Mouse (Mus musculus): ENCODE measurements around the gene Lysmd4. TPM values are rescaled to one million over a fixed set of nuclear protein-coding genes. Genes with fewer than 3 reads are reported as not detected.
"Not testable (repeated sequence)": the region's sequence is repeated elsewhere in the genome, so short reads cannot be mapped to it uniquely, and the experiment has no call there.

The Lysmd4 gene
- total RNA-seq, 2 experiments from 2014 or later: 9.9 to 12.7 TPM

GRCm38 (mm10) chr7:67230221-67230620 lies 7.9 kb downstream of the Lysmd4 start:
- no peak for DNase-seq

DNA sequence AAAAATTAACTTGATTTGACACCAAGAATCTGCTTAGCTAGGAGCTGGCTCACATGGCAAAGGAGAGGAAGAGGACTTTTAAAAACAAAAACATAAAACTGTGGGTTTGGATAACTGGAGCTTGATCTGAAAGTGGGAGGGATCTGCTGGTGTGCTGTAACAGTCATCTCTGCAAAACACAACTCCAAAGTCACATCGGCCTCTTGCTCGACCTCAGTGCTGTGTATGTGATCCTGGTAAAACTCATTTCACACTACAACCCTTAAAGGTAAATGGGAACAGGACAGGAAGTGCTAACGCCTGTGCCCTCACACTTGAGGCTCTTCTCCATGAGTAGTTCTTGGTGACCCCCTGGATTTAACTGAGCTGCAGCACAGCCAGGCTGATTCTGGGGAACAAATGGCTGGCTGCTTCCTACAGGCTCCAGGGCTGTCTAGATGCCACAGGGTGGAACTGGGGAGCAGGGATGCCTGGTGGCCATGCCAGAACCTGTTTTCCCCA lies 8.3 kb downstream of the Lysmd4 start:
- no peak for DNase-seq

- no peak for DNase-seq
Observed at GRCm38 (mm10) chr7:67232504-67232903, 10.2 kb downstream of the Lysmd4 start.

- peak; percentile 43 for DNase-seq
Observed at GRCm38 (mm10) chr7:67234797-67235196, 12.5 kb downstream of the Lysmd4 start.

DNA sequence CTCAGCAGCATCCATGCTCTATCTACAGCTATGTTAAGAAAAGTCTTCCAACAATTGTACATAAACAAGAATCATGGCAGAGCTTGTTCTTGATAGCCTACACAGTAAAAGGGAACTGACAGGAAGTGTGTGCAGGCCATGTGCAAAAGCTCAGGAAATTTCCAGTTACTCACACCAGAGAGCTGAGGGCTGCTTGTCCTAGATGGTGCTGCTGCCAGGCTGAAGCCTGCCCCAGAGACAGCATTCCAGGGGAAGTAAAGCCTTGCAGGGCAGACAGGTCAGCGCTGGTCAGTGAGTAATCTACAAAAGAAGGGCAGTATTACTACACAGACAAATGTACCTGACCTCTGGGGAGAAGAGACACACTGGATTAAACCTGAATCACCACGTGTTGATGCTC lies 14.0 kb downstream of the Lysmd4 start:
- DNase-seq: no peak

DNA sequence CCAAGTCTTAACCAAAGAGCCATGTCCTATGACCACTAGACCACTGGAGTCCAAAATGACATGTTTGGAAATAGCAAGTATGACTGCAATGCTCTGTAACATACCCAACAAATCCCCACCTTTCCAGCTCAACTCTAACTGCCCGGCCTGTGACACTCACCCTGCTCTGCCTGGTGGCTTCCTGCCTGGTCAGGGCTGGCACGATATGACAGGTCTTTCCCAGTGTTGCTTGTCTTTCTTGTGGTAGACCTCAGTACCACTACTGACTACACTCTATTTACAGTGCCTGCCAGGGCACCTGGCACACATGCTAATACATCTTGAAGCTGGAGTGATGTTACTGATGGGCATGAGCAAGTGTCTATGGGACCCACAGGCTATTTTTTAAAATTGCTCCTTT lies 15.4 kb downstream of the Lysmd4 start:
- DNase-seq: no peak

GRCm38 (mm10) chr7:67241969-67242368 lies 19.6 kb downstream of the Lysmd4 start:
- no peak for DNase-seq

GRCm38 (mm10) chr7:67243121-67243893 lies 21.0 kb downstream of the Lysmd4 start:
- no peak for DNase-seq

DNA sequence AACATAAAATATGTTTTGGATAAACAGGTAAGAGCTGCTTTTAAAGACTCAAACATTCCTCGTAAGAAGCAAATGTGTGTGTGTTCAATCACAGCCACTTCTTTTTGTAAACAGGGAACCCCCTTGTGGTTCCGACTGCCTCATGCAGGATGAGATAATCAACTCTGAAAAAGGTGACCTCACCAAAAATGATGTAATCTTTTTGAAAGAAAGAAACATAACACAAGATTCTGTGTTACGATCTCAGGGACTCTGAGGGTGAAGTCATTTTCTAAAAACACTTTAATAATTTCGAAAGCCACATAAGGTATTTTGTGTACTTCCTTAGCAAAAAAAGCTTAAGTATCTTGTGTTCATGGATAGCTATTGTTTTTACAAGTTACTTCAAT lies 21.5 kb downstream of the Lysmd4 start:
- DNase-seq: no peak

DNA sequence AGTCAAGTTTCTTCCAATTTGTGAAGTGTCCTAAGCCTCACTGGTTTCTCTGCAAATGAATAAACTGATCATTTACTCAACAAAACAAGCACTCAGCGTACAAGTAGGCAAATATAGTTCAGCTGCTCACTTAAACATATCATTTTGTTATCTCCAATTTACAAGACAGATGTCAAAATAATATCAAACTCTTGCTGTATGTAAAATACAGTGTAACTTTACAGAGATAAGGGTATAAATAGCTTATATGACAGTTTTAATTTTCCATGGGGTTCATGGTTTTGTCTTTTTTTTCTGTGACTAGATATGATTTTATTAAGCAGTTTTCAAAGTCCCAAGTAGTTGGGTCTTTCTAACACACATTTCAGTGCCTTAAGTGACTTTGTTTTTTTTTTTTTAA lies 22.9 kb downstream of the Lysmd4 start:
- DNase-seq: no peak

GRCm38 (mm10) chr7:67246067-67246466 lies 23.7 kb downstream of the Lysmd4 start:
- DNase-seq: no peak

- DNase-seq: peak; percentile 86
Observed at GRCm38 (mm10) chr7:67259828-67260563, 37.7 kb downstream of the Lysmd4 start.

DNA sequence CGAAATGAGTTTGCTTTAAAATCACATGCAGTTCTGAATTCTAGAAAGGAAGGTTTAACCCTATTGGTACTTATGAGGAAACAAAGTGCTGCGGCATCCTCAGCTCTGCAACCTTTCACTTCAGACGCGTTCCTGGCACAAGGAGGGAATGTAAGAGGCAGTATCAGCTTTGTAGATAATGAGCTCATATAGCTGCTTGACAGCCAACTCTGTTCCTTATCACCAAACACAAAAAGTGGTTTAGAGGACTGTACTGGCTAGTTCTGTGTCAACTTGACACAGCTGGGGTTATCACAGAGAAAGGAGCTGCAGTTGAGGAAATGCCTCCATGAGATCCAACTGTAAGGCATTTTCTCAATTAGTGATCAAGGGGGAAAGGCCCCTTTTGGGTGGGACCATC lies 48.1 kb downstream of the Lysmd4 start:
- not testable (repeated sequence) for DNase-seq

- DNase-seq: no peak
Observed at GRCm38 (mm10) chr7:67283581-67283980, 61.2 kb downstream of the Lysmd4 start.

DNA sequence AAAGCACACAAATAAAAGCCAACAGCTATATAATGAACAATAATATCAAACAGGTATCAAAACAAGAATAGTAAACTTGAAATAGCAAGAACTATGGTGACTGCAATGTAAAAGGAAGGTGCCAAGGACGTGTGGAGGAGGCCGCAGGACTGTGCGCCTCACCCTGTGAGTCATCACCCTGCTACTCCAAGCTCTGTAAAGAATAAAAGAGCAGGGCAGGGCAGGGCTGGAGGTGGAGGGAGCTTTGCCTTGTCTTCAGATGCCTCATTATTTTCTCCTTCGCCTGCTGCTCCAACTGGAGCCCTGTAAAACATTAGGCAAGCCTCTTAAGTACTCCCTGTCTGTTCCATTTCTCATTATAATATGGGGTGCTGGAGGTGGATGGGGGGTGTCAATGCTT lies 65.1 kb downstream of the Lysmd4 start:
- DNase-seq: peak; percentile 47

DNA sequence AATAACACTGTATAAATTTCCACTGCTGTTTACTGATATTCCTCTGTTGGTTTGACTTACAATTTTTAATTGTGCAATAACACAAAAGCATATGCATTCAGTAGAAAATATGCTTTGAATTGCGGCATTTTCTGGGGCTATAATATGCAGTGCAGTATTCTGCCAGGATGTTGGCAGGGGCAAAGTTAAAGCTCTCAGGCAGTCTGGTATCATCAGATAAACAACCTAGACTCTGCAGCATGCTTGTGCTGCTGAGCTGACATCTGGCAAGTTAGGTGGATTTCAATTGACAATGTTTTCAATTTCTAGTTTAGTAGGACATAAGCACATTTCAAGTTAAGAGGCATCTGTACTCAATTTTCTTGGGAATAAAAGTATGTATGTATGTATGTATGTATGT lies 69.0 kb downstream of the Lysmd4 start:
- DNase-seq: no peak

GRCm38 (mm10) chr7:67296419-67296818 lies 74.1 kb downstream of the Lysmd4 start:
- DNase-seq: no peak

DNA sequence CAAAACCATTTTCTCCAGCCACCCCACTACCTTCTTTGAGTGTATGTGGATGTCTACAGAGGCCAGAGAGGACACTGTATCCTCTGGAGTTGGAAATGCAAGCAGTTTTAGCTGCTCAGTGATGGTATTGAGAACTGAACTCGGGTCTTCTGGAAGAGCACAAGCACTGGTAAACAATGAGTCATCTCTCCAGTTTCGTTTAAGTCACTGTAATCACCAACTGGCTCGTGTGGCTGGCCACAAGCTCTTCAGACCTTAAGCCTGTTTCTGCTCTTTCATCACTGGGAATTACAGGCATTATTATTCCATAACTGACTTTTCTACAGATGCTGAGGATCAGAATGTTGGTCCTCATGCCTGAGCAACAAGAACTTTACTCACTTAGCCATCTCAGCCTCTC lies 82.6 kb downstream of the Lysmd4 start:
- DNase-seq: no peak

GRCm38 (mm10) chr7:67307078-67307477 lies 84.7 kb downstream of the Lysmd4 start:
- no peak for DNase-seq

DNA sequence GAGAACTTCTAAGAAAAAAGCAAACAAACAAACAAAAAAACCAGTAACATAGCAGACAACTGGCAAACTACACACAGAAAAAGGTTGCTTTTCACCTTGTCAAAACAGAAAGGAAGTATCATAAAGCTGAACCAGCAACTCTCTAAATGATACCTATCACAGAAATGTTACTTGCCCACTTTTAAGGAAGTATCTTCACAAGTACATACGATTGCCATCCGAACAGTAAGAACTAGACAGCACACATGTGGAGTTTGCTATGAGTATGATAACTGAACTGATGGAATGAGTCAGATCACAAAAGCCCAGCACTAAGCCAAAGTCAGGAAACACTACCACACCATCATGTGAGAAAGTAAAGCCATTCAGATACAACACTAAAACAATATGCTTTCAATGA lies 85.8 kb downstream of the Lysmd4 start:
- no peak for DNase-seq

GRCm38 (mm10) chr7:67310151-67310550 lies 87.8 kb downstream of the Lysmd4 start:
- DNase-seq: no peak

GRCm38 (mm10) chr7:67313200-67313599 lies 90.9 kb downstream of the Lysmd4 start:
- DNase-seq: no peak

GRCm38 (mm10) chr7:67318697-67319096 lies 96.4 kb downstream of the Lysmd4 start:
- DNase-seq: no peak

- no peak for DNase-seq
Observed at GRCm38 (mm10) chr7:67320359-67320758, 98.0 kb downstream of the Lysmd4 start.
